Mouse (Mus musculus) hematopoietic stem cell, adult 5-6 weeks (primary cell): ENCODE measurements around the gene Ebf4. TPM values are rescaled to one million over a fixed set of nuclear protein-coding genes. Genes with fewer than 3 reads are reported as not detected.
A peak's percentile ranks its signal among the peaks of the same experiment; 100 is the strongest.
"Not testable (repeated sequence)": the region's sequence is repeated elsewhere in the genome, so short reads cannot be mapped to it uniquely, and the experiment has no call there.

ENCODE experiments used
- ATAC-seq, 2 experiments: fragments of 125-278 bp in 1 of 2; replicated peaks in 1 of 2; 2 replicates each; pipeline ENCODE4 v1.8.0; 2016 to 2017; ENCODE audit warnings: inconsistent platforms in 2 of 2, mild to moderate bottlenecking in 2 of 2, moderate number of reproducible peaks in 2 of 2, low read depth in 1 of 2, moderate TSS enrichment in 1 of 2; ENCODE audit not compliant: low FRiP score in 2 of 2, poor library complexity in 2 of 2, severe bottlenecking in 2 of 2, insufficient read depth in 1 of 2, low TSS enrichment in 1 of 2
- total RNA-seq: library from RNA; stranded (forward); fragments of 172-1452, 232-1000 nt; gene quantifications from 2 replicates; pipeline ENCODE4 v1.2.3, GENCODE M21; 2017

The Ebf4 gene
- total RNA-seq, 1 experiment from 2014 or later: not detected

- ATAC-seq: no peak
These were observed 62.6 kb downstream of the Ebf4 start for GRCm38 (mm10) chr2:130357551-130357950.

- no peak for ATAC-seq
These were observed 63.9 kb downstream of the Ebf4 start for GRCm38 (mm10) chr2:130358852-130359251.

GRCm38 (mm10) chr2:130362511-130363026 lies 67.6 kb downstream of the Ebf4 start:
- ATAC-seq: peak; percentile 41 to 54; a peak in 2 of 4 replicates

GRCm38 (mm10) chr2:130365211-130366094 lies 70.5 kb downstream of the Ebf4 start:
- ATAC-seq: peak; percentile 46 to 65

- no peak for ATAC-seq
These were observed 72.4 kb downstream of the Ebf4 start for GRCm38 (mm10) chr2:130367386-130367785.

- ATAC-seq: not testable (repeated sequence)
These were observed 78.1 kb downstream of the Ebf4 start for GRCm38 (mm10) chr2:130373026-130373425.

GRCm38 (mm10) chr2:130374951-130375350 lies 80.0 kb downstream of the Ebf4 start:
- no peak for ATAC-seq

GRCm38 (mm10) chr2:130383205-130383604 lies 88.2 kb downstream of the Ebf4 start:
- no peak for ATAC-seq

GRCm38 (mm10) chr2:130383895-130384294 lies 88.9 kb downstream of the Ebf4 start:
- ATAC-seq: no peak

GRCm38 (mm10) chr2:130386212-130386611 lies 91.2 kb downstream of the Ebf4 start:
- no peak for ATAC-seq

GRCm38 (mm10) chr2:130388796-130389195 lies 93.8 kb downstream of the Ebf4 start:
- 0 out of 4 replicates have a peak, but pooled peaks of 1 of the 2 experiments have one; percentile 25 for ATAC-seq

- ATAC-seq: no peak
These were observed 96.1 kb downstream of the Ebf4 start for GRCm38 (mm10) chr2:130390993-130391625.

GRCm38 (mm10) chr2:130392836-130393235 lies 97.9 kb downstream of the Ebf4 start:
- no peak for ATAC-seq

- ATAC-seq: no peak
These were observed 100.7 kb downstream of the Ebf4 start for GRCm38 (mm10) chr2:130395696-130396095.

GRCm38 (mm10) chr2:130397186-130397985 lies 102.4 kb downstream of the Ebf4 start, which contains the start of gene Cpxm1:
Gene Cpxm1 (minus strand): TSS chr2:130397574.
- ATAC-seq: peak; percentile 35 to 42; a peak in 1 of 4 replicates

- 0 out of 4 replicates have a peak, but pooled peaks have one; percentile 23 to 47 for ATAC-seq
These were observed 103.1 kb downstream of the Ebf4 start for GRCm38 (mm10) chr2:130398091-130398490.

- no peak for ATAC-seq
These were observed 105.1 kb downstream of the Ebf4 start for GRCm38 (mm10) chr2:130400046-130400445.
